Mouse (Mus musculus) midbrain, embryonic 10.5 days (tissue): ENCODE results near the gene Tll2. TPM values are rescaled to one million over a fixed set of nuclear protein-coding genes. Genes with fewer than 3 reads are reported as not detected.

Source experiments
- DNase-seq: peaks from one replicate; pipeline ENCODE4 v3.0.0-alpha.2; 2017; ENCODE audit warnings: low spot score
- H3K27ac ChIP-seq: fragments of 300-500 bp; sonication (generic); replicated peaks from 2 replicates; pipeline ENCODE4 v1.5.1; 2016; ENCODE audit warnings: mild to moderate bottlenecking
- H3K27me3 ChIP-seq: fragments of 300-500 bp; sonication (generic); 2 replicates; pipeline ENCODE4 v1.6.1; 2016; ENCODE audit warnings: low read depth, mild to moderate bottlenecking; ENCODE audit not compliant: poor library complexity, severe bottlenecking
- H3K36me3 ChIP-seq: fragments of 300-500 bp; sonication (generic); 2 replicates; pipeline ENCODE4 v1.6.1; 2016; ENCODE audit warnings: mild to moderate bottlenecking, moderate library complexity
- H3K4me1 ChIP-seq: fragments of 300-500 bp; sonication (generic); 2 replicates; pipeline ENCODE4 v1.6.1; 2016
- H3K4me3 ChIP-seq: fragments of 300-500 bp; sonication (generic); 2 replicates; pipeline ENCODE4 v1.5.1; 2016; ENCODE audit warnings: mild to moderate bottlenecking, moderate library complexity
- H3K9me3 ChIP-seq: fragments of 300-500 bp; sonication (generic); replicated peaks from 2 replicates; pipeline ENCODE4 v1.6.1; 2016; ENCODE audit warnings: mild to moderate bottlenecking
- WGBS: fragments of 180-500 bp; shearing (Covaris S2); methylation state at CpG from one replicate; pipeline ENCODE4 v1.1.7; 2016; 5-methylcytosine and 5-hydroxymethylcytosine counted together
- polyA plus RNA-seq: library from polyadenylated mRNA; unstranded; fragments of >200 nt; fragmentation: Nextera tagmentation; extraction: Ambion mirVana; gene quantifications from 2 replicates; pipeline ENCODE4 v1.2.1, GENCODE M21; 2016

The Tll2 gene
- polyA plus RNA-seq, 1 experiment from 2014 or later, result 0.53 TPM

DNA sequence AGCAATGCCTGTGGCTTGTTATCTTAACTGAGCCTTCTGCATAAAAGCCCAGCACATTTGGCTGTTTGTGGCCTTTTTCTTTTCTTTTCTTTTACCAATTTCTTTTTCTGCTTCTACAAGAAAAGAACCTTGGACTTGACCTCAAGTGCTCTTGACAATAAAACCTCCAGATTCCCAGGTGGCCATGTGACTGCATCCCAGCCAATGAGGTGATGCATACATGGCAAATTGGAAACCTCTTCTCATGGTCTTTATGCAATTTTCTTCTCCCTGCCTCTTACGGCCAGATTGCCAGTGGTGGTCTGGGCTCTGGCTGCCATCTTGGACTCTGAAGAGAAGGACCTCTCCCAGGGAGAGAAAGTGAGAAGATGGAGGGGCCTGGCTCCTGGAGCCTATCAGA lies 13.3 kb downstream of the Tll2 start:
- H3K4me1 ChIP-seq, result peaks cover 34% of the 10 kb centered on the region
- H3K4me3 ChIP-seq, result no peak overlapping the region
- no peaks in the 10 kb centered on the region for H3K36me3 ChIP-seq
- H3K27me3 ChIP-seq, result peaks cover 92% of the 10 kb centered on the region
- 84% methylated on average over 1 of the region's 1 CpGs for WGBS
- no peak overlapping the region for H3K27ac ChIP-seq
- H3K9me3 ChIP-seq, result no peaks in the 10 kb centered on the region
- DNase-seq, result no peak

DNA sequence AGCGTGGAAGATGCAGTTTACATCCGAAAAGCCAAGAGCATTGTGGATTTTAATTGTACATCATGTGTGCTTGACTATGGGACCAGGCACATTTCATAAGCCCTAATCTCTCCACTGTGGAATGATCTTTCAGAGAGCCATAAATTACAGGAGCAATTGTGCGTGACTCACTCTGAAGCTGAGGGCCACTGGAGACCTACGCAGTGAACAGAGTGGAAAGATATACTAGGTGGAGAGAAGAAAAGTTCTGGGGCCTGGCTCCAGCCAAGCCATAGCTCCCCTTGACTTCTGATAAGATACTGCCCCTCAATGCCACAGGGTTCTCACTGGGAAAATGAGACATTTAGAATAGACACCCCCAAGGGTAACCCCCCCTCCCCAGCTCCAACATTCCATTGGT lies 13.7 kb downstream of the Tll2 start:
- Histone ChIP-seq H3K4me1 (peaks cover 34% of the 10 kb centered on the region), H3K36me3 (no peaks in the 10 kb centered on the region), H3K27me3 (peaks cover 92% of the 10 kb centered on the region), H3K4me3 (no peak overlapping the region), H3K27ac (no peak overlapping the region), H3K9me3 (no peaks in the 10 kb centered on the region)
- WGBS, result 90% methylated on average over 4 of the region's 4 CpGs
- no peak for DNase-seq

DNA sequence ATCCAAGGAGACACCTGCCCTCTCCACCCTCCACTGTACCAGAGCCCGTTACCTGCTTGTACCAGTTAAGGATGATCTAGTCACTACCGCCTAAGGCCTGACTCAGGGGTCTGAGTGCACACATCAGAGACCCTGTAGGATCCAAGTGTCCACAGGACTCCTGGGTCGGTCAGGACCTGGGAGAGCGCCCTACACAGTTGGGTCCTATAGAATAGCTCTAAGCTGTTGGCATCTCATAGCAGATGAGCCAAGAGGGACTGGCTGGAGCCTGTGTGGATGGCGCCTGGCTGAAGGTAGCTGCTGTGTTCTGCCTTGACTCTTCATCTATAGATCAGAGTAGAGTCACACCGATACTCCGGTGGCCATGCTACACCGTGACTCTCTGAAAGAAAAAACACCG lies 14.9 kb downstream of the Tll2 start:
- Histone ChIP-seq H3K9me3 (no peaks in the 10 kb centered on the region), H3K36me3 (no peaks in the 10 kb centered on the region), H3K4me3 (no peak overlapping the region), H3K4me1 (peaks cover 34% of the 10 kb centered on the region), H3K27ac (no peak overlapping the region), H3K27me3 (peaks cover 92% of the 10 kb centered on the region)
- WGBS, result 82% methylated on average over 9 of the region's 9 CpGs
- DNase-seq, result peak; percentile 26

DNA sequence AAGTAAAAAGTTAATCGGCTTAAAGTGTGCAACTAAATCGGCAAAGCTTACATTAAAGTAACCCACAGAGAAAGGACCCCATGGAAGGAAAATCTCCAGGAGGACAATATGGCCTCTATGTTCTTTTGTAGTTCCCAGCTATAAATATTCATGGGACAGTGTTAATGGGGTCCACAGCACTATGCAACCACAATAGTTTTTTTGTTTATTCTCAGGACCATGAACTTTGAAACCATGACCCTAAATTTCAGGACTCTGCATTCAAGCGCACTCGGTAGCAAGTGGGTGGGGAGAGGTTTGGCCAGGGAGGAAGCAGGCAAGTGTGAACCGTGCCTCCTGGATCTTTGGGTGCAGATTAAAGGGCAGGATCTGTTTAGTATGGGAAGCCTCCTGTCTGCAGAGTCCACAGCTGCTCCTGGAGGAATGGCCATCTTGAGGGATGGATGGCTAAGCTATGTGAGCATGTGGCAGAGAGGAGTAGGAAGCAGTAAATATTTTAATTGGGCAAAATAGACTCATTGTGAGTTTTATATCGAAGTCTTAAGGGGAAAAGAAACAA lies 15.7 kb downstream of the Tll2 start:
- H3K4me1 ChIP-seq, result peaks cover 34% of the 10 kb centered on the region
- no peak overlapping the region for H3K27ac ChIP-seq
- WGBS, result 38% methylated on average over 6 of the region's 6 CpGs
- no peaks in the 10 kb centered on the region for H3K9me3 ChIP-seq
- peaks cover 85% of the 10 kb centered on the region for H3K27me3 ChIP-seq
- no peak overlapping the region for H3K4me3 ChIP-seq
- no peaks in the 10 kb centered on the region for H3K36me3 ChIP-seq
- peak; percentile 36 for DNase-seq

DNA sequence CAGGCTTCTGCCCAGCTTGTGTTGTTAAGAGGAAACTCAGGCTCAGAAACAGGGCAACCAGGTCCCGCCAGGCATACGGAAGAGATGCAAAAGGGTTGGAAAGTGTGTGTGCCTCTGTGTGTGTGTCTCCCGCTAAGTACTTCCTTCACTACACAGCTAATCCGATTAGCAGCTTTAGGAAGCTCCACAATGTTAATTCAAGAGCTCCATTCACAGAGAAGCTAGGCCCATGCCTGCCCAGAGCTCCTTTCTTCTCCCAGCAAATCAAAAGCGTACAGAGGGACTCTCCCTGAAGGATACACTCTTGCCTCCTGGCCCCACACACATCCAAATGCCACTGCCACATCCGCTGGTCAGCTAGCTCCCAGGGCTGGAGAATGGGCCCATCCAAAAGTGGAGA lies 29.3 kb downstream of the Tll2 start:
- Histone ChIP-seq H3K36me3 (no peaks in the 10 kb centered on the region), H3K27me3 (peaks cover 99% of the 10 kb centered on the region), H3K4me3 (no peak overlapping the region), H3K27ac (peak overlapping the region; percentile 33; the same call in 1 of the 2 replicates), H3K9me3 (no peaks in the 10 kb centered on the region), H3K4me1 (peaks cover 31% of the 10 kb centered on the region)
- DNase-seq, result peak; percentile 74
- WGBS, result 8% methylated on average over 6 of the region's 6 CpGs

DNA sequence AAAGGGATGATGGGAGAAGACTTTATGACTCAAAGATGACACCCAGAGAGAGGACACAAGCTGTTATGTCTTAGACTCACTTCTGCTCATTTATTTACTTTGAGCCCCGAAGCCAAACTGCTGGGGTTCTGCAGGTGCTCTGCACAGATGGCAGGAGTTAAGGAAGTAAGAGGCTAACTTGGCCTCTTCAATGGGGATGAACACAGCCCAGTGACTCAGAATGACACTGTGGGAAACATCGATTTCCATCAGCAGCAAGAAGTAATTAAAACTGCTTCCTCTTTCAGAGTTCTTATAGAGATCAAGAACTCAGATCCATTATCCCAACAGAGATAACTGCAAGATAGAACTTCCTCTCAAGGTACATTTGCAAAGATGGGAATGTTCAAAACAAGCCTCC lies 29.8 kb downstream of the Tll2 start:
- WGBS, result 29% methylated on average over 2 of the region's 2 CpGs
- H3K36me3 ChIP-seq, result no peaks in the 10 kb centered on the region
- peaks cover 31% of the 10 kb centered on the region for H3K4me1 ChIP-seq
- H3K9me3 ChIP-seq, result no peaks in the 10 kb centered on the region
- no peak overlapping the region for H3K4me3 ChIP-seq
- H3K27me3 ChIP-seq, result peaks cover 99% of the 10 kb centered on the region
- no peak for DNase-seq
- no peak overlapping the region for H3K27ac ChIP-seq

DNA sequence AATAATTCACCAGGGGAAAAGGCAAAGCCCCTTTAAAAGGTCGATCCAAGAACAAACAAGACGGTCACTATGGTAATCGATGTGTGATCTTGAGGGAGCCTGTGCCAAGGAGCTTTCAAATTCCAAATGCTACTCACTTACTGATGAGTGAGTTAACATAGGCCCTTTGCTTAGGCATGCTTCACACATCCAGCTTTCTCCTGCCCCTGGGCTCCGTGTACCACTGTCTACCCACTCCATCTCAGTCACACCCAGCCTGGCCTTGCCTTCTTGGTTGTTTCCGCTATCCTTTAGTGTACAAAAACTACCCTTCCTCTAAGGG lies 40.8 kb downstream of the Tll2 start:
- H3K27ac ChIP-seq, result no peak overlapping the region
- peaks cover 83% of the 10 kb centered on the region for H3K27me3 ChIP-seq
- H3K4me3 ChIP-seq, result no peak overlapping the region
- DNase-seq, result no peak
- H3K4me1 ChIP-seq, result peaks cover 31% of the 10 kb centered on the region
- no peaks in the 10 kb centered on the region for H3K36me3 ChIP-seq
- 80% methylated on average over 5 of the region's 5 CpGs for WGBS
- no peaks in the 10 kb centered on the region for H3K9me3 ChIP-seq

DNA sequence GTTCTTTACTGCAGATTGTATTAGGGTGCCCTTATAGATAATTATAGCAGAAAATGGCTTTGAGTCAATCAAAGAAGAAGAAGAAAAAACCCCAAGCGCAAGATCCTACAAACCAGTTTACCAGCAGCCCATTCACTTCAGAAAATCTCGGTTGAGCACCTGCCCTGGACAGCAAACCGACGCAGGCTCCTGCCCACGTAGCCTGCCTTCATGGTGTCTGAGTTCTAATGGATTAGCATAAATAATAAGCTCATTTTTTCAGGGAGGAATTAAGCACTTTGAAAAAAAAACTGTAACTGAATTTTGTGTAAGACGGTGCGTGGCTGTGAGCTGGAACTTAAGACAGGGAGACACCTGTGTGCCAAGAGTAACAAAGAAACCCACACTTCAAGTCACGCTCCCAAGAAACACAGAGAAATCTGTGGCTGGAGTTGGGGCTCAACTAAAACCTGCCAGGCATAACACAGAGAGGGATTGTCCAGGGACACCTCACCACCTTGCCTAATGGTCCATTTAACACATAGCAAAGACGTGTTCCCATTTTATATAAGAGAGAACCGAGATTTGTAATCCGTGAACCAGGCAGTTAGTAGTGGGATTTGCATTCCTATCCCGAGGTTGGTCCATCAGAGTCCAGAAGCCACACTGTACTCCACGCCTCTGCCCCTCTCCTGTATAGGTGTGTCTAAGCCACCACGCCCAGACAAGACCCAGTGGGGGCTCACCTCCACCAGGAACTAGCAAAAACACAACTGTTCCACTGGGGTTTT lies 41.3 kb downstream of the Tll2 start:
- Histone ChIP-seq H3K4me1 (peaks cover 34% of the 10 kb centered on the region), H3K27ac (no peak overlapping the region; the same call in 1 of the 2 replicates), H3K9me3 (no peaks in the 10 kb centered on the region), H3K27me3 (peaks cover 83% of the 10 kb centered on the region), H3K36me3 (no peaks in the 10 kb centered on the region), H3K4me3 (no peak overlapping the region)
- no peak for DNase-seq
- WGBS, result 62% methylated on average over 14 of the region's 14 CpGs

DNA sequence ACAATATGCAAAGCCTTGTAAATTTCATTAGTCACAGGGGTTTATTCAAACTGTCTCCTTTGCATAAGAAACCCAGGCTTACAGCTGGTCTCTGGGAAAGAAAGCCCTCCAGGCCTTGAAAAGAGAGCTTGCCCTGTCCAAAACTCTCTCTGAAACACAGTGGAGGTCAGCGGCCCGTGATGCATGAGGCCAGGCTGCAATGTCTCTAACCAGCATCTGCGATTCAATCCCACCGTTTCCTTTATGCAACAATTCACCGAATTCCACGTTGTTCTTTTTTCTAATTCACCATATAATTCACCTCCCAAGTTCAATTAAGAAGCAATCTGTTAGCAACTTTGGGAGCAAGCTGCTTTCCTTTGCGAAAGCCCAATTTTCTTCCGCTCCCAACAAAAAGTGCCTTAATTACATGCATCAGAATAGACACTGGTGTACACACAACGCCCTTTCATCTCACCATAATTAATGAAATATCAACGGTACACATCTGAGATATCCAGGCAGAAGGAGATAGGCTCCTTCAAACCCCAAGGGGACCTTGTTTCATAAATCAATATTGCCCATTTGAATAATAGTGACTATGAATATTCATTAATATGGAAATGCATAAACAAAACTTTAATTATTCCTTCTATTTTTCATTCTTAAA lies 42.1 kb downstream of the Tll2 start:
- Histone ChIP-seq H3K36me3 (no peaks in the 10 kb centered on the region), H3K4me3 (no peak overlapping the region), H3K27me3 (peaks cover 82% of the 10 kb centered on the region), H3K9me3 (no peaks in the 10 kb centered on the region), H3K27ac (peak overlapping the region; percentile 47), H3K4me1 (peaks cover 36% of the 10 kb centered on the region)
- 41% methylated on average over 10 of the region's 10 CpGs for whole genome bisulfite sequencing
- no peak for DNase-seq

DNA sequence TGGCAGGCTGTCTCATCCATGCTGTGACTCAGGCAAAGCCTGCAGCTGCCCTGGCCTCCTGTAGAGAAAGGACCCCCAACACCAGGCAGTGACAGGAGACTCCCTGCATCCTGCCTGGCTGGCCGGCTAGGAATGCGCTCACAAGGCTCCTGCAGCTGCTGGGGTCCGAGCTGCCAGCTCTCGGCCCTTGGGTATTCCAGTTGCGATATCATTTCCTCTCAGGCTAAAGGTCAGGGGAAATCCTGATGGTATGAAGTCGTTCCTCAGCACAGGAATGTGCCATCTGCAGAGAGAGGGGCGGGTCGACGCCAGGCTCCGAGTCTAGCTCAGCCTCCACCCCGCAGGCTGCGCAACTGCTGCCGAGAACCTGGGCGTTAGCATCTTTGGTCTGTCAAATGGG lies 46.2 kb downstream of the Tll2 start:
- no peak overlapping the region for H3K4me3 ChIP-seq
- no peaks in the 10 kb centered on the region for H3K36me3 ChIP-seq
- H3K27ac ChIP-seq, result no peak overlapping the region
- no peaks in the 10 kb centered on the region for H3K9me3 ChIP-seq
- peaks cover 41% of the 10 kb centered on the region for H3K27me3 ChIP-seq
- no peak for DNase-seq
- H3K4me1 ChIP-seq, result peaks cover 28% of the 10 kb centered on the region
- WGBS, result 54% methylated on average over 14 of the region's 14 CpGs

DNA sequence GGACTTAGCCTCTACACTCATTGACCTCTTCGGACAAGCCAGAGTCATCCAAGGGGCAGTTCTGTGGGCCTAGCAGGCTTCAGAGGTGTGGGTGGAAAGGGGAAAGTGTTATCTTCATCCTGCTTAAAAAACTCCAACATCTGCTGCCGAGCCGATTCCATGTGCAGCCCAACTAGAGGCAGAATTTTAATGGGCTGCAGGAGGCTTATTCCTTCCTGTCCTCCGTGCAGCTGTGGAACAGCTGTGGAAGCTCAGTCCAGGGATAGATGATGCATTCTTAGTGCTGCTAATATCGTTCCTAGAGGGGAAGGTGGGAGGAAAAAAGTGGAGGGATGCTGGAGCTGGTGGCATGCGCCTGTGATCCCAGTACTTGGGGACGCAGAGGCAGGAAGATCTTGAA lies 52.0 kb downstream of the Tll2 start:
- H3K9me3 ChIP-seq, result no peaks in the 10 kb centered on the region
- 88% methylated on average over 7 of the region's 7 CpGs for WGBS
- no peaks in the 10 kb centered on the region for H3K36me3 ChIP-seq
- H3K27me3 ChIP-seq, result no peaks in the 10 kb centered on the region
- DNase-seq, result no peak
- H3K27ac ChIP-seq, result no peak overlapping the region
- no peak overlapping the region for H3K4me3 ChIP-seq
- no peaks in the 10 kb centered on the region for H3K4me1 ChIP-seq

DNA sequence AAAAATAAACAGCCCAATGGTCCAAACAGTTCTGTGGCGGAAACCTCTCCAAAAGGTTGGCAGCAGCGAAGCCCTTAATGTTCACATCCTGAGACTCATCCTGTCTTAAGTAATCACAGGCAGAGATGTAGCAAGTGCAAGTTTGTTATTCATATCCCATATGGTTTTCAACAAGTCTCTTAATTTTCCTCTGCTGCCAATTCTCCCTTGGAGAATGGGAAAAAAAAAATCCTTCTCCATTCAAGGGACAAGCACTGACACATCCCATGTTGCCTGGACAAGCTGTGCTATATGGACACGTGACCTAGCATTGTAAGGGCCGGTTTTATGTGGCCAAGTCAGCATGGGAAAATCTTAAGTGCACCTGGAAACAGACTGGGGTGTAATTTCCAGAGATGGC lies 54.2 kb downstream of the Tll2 start:
- Histone ChIP-seq H3K9me3 (no peaks in the 10 kb centered on the region), H3K27me3 (no peaks in the 10 kb centered on the region), H3K27ac (no peak overlapping the region), H3K36me3 (no peaks in the 10 kb centered on the region), H3K4me3 (no peak overlapping the region), H3K4me1 (no peaks in the 10 kb centered on the region)
- WGBS, result 93% methylated on average over 4 of the region's 4 CpGs
- no peak for DNase-seq

DNA sequence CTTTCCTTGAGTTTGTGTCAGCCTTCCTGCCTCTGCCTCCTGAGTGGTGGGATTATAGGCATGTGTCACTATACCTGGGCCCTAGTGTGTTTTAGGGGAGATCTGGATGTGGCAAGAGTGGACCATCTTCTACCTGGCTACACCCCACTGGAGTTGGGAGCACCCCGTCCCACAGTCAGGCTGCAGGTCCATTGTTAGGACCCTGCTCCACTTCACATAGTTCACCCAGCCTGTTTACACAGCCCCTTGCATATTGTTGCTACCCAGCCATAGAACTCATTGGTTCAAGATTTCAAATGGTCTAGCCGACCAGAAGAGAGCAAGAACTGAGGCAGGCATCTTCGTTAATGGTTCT lies 54.6 kb downstream of the Tll2 start:
- H3K27me3 ChIP-seq, result no peaks in the 10 kb centered on the region
- no peaks in the 10 kb centered on the region for H3K36me3 ChIP-seq
- H3K9me3 ChIP-seq, result no peaks in the 10 kb centered on the region
- no peak overlapping the region for H3K4me3 ChIP-seq
- H3K4me1 ChIP-seq, result no peaks in the 10 kb centered on the region
- 94% methylated on average over 3 of the region's 3 CpGs for WGBS
- no peak for DNase-seq
- H3K27ac ChIP-seq, result no peak overlapping the region
